Mouse (Mus musculus) heart, adult 2 months (tissue): ENCODE data around the gene Galns.

Experiments used
- CTCF ChIP-seq: fragments of 200-600 bp; IDR thresholded peaks from 2 replicates; pipeline ENCODE4 v1.8.1; 2022; ENCODE audit warnings: antibody characterized with exemption, mild to moderate bottlenecking, moderate library complexity
- POLR2A ChIP-seq: fragments of 200-500 bp; IDR thresholded peaks from 2 replicates; pipeline ENCODE4 v1.6.1; 2011; ENCODE audit warnings: mild to moderate bottlenecking, low read depth, low read length, control low read depth; ENCODE audit not compliant: insufficient read depth

- TF ChIP-seq POLR2A (no peak), CTCF (no peak)
Observed at GRCm38 (mm10) chr8:122644175-122644954, 33.1 kb upstream of the Galns start.
